Mouse (Mus musculus) liver, embryonic 16.5 days (tissue): Measurements from ENCODE around the gene D230025D16Rik. TPM values are rescaled to one million over a fixed set of nuclear protein-coding genes. Genes with fewer than 3 reads are reported as not detected.

Experiments
- ATAC-seq: fragments of 200-750 bp; cut with Nextera tagmentation; 2 replicates; pipeline ENCODE4 v1.8.0; 2017; ENCODE audit warnings: low read depth, mild to moderate bottlenecking, moderate number of reproducible peaks, moderate library complexity
- H3K27ac ChIP-seq: fragments of 300-500 bp; sonication (generic); 2 replicates; pipeline ENCODE4 v1.5.1; 2014; ENCODE audit warnings: mild to moderate bottlenecking, low read length
- H3K27me3 ChIP-seq: fragments of 300-500 bp; sonication (generic); 2 replicates; pipeline ENCODE4 v1.6.1; 2014; ENCODE audit warnings: low read depth, low read length, mixed read lengths; ENCODE audit not compliant: control insufficient read depth, insufficient read depth
- H3K36me3 ChIP-seq: fragments of 300-500 bp; sonication (generic); 2 replicates; pipeline ENCODE4 v1.6.1; 2014; ENCODE audit warnings: mild to moderate bottlenecking; ENCODE audit not compliant: control insufficient read depth, insufficient read depth
- H3K4me1 ChIP-seq: fragments of 300-500 bp; sonication (generic); 2 replicates; pipeline ENCODE4 v1.6.1; 2014; ENCODE audit warnings: low read depth, low read length, mixed read lengths; ENCODE audit not compliant: control insufficient read depth
- H3K4me2 ChIP-seq: fragments of 300-500 bp; sonication (generic); 2 replicates; pipeline ENCODE4 v1.6.1; 2014; ENCODE audit warnings: low read depth, low read length, mixed read lengths
- H3K4me3 ChIP-seq: fragments of 300-500 bp; sonication (generic); 2 replicates; pipeline ENCODE4 v1.5.1; 2014; ENCODE audit warnings: low read depth, mild to moderate bottlenecking, low read length
- H3K9ac ChIP-seq: fragments of 300-500 bp; sonication (generic); 2 replicates; pipeline ENCODE4 v1.6.1; 2014; ENCODE audit warnings: low read depth, low read length
- H3K9me3 ChIP-seq: fragments of 300-500 bp; sonication (generic); replicated peaks from 2 replicates; pipeline ENCODE4 v1.6.1; 2016; ENCODE audit warnings: low read length; ENCODE audit not compliant: control insufficient read depth
- whole genome bisulfite sequencing: fragments of 180-500 bp; shearing (Covaris S2); extraction: QIAGEN DNeasy Blood & Tissue Kit; methylation state at CpG from one replicate; pipeline ENCODE4 v1.1.7; 2014; ENCODE audit not compliant: insufficient replicate concordance; 5-methylcytosine and 5-hydroxymethylcytosine counted together
- polyA plus RNA-seq: library from polyadenylated mRNA; unstranded; fragments of >200 nt; fragmentation: Nextera tagmentation; extraction: Ambion mirVana; gene quantifications from 2 replicates; pipeline ENCODE4 v1.2.1, GENCODE M21; 2015

Gene D230025D16Rik
- polyA plus RNA-seq, 1 experiment from 2014 or later, result 19.7 TPM

- WGBS, result 80% methylated on average over 7 of the region's 7 CpGs
- Histone ChIP-seq H3K27ac (no peak overlapping the region), H3K36me3 (no peaks in the 10 kb centered on the region), H3K27me3 (peaks cover 15% of the 10 kb centered on the region), H3K4me3 (no peak overlapping the region), H3K4me1 (peaks cover 30% of the 10 kb centered on the region), H3K4me2 (no peak overlapping the region), H3K9me3 (no peaks in the 10 kb centered on the region), H3K9ac (no peak overlapping the region)
- no peak for ATAC-seq
These were observed 67.5 kb downstream of the D230025D16Rik start for GRCm38 (mm10) chr8:105292471-105292870.

- Histone ChIP-seq H3K27ac (no peak overlapping the region), H3K9ac (no peak overlapping the region), H3K4me1 (peaks cover 30% of the 10 kb centered on the region), H3K4me2 (no peak overlapping the region), H3K4me3 (no peak overlapping the region), H3K36me3 (no peaks in the 10 kb centered on the region), H3K27me3 (peaks cover 15% of the 10 kb centered on the region), H3K9me3 (no peaks in the 10 kb centered on the region)
- 83% methylated on average over 19 of the region's 19 CpGs for WGBS
- no peak for ATAC-seq
These were observed 68.5 kb downstream of the D230025D16Rik start for GRCm38 (mm10) chr8:105293405-105293804.

- 71% methylated on average over 9 of the region's 9 CpGs for WGBS
- H3K4me3 ChIP-seq, result peak overlapping the region; percentile 0; the same call in 1 of the 2 replicates
- no peak overlapping the region for H3K27ac ChIP-seq
- peaks cover 11% of the 10 kb centered on the region for H3K27me3 ChIP-seq
- H3K9me3 ChIP-seq, result no peaks in the 10 kb centered on the region
- H3K9ac ChIP-seq, result no peak overlapping the region
- peaks cover 4% of the 10 kb centered on the region; the same call in 1 of the 2 replicates for H3K36me3 ChIP-seq
- peaks cover 27% of the 10 kb centered on the region for H3K4me1 ChIP-seq
- no peak overlapping the region for H3K4me2 ChIP-seq
- no peak for ATAC-seq
These were observed 69.8 kb downstream of the D230025D16Rik start for GRCm38 (mm10) chr8:105294776-105295175.

GRCm38 (mm10) chr8:105295256-105295655, 70.3 kb downstream of the D230025D16Rik start:
- ATAC-seq, result no peak
- H3K4me1 ChIP-seq, result peaks cover 23% of the 10 kb centered on the region
- peaks cover 6% of the 10 kb centered on the region for H3K36me3 ChIP-seq
- H3K4me2 ChIP-seq, result no peak overlapping the region
- 60% methylated on average over 11 of the region's 11 CpGs for WGBS
- H3K27me3 ChIP-seq, result peaks cover 6% of the 10 kb centered on the region
- H3K4me3 ChIP-seq, result peak overlapping the region; percentile 0; the same call in 1 of the 2 replicates
- H3K9me3 ChIP-seq, result no peaks in the 10 kb centered on the region
- no peak overlapping the region for H3K9ac ChIP-seq
- no peak overlapping the region for H3K27ac ChIP-seq

GRCm38 (mm10) chr8:105295895-105296573, 71.1 kb downstream of the D230025D16Rik start, which contains the start of gene Exoc3l:
Exoc3l (minus strand) TSS chr8:105296101.
- H3K9me3 ChIP-seq, result no peaks in the 10 kb centered on the region
- no peaks in the 10 kb centered on the region for H3K27me3 ChIP-seq
- H3K36me3 ChIP-seq, result peaks cover 13% of the 10 kb centered on the region
- H3K4me2 ChIP-seq, result peak within 1 kb of the TSS; percentile 80
- H3K4me3 ChIP-seq, result peak within 1 kb of the TSS; percentile 97
- no peak for ATAC-seq
- peak within 1 kb of the TSS; percentile 98 for H3K9ac ChIP-seq
- peak within 1 kb of the TSS; percentile 86 for H3K27ac ChIP-seq
- 23% methylated on average over 11 of the region's 11 CpGs for WGBS
- peaks cover 19% of the 10 kb centered on the region for H3K4me1 ChIP-seq

- peaks cover 28% of the 10 kb centered on the region for H3K4me1 ChIP-seq
- under 1% methylated on average over 52 of the region's 58 CpGs for WGBS
- H3K36me3 ChIP-seq, result peaks cover 29% of the 10 kb centered on the region
These were observed 72.7 kb downstream of the D230025D16Rik start, which contains the start of gene E2f4 for GRCm38 (mm10) chr8:105297511-105298192. E2f4 (plus strand) TSS chr8:105297663.

GRCm38 (mm10) chr8:105298351-105299252, 73.7 kb downstream of the D230025D16Rik start:
- Histone ChIP-seq H3K36me3 (peaks cover 37% of the 10 kb centered on the region), H3K9me3 (no peaks in the 10 kb centered on the region), H3K4me2 (peak overlapping the region; percentile 80), H3K27me3 (no peaks in the 10 kb centered on the region), H3K9ac (peak overlapping the region; percentile 98), H3K27ac (peak overlapping the region; percentile 86), H3K4me3 (peak overlapping the region; percentile 97), H3K4me1 (peaks cover 38% of the 10 kb centered on the region)
- 18% methylated on average over 18 of the region's 18 CpGs for WGBS
- 0 out of 2 replicates have a peak, but pooled peaks have one; percentile 4 for ATAC-seq

More at GRCm38 (mm10) chr8:105297511-105298192, 72.7 kb downstream of the D230025D16Rik start, which contains the start of gene E2f4:
- peak; percentile 66 for ATAC-seq
- peak within 1 kb of the TSS; percentile 86 for H3K27ac ChIP-seq
- no peaks in the 10 kb centered on the region for H3K9me3 ChIP-seq
- H3K4me2 ChIP-seq, result peak within 1 kb of the TSS; percentile 80
- no peaks in the 10 kb centered on the region for H3K27me3 ChIP-seq
- peak within 1 kb of the TSS; percentile 98 for H3K9ac ChIP-seq
- peak within 1 kb of the TSS; percentile 97 for H3K4me3 ChIP-seq

- H3K27ac ChIP-seq, result peak overlapping the region; percentile 86
- peak; percentile 94 for ATAC-seq
- peaks cover 51% of the 10 kb centered on the region for H3K4me1 ChIP-seq
- peaks cover 50% of the 10 kb centered on the region for H3K36me3 ChIP-seq
- H3K9ac ChIP-seq, result peak overlapping the region; percentile 98
- WGBS, result 30% methylated on average over 8 of the region's 8 CpGs
- H3K9me3 ChIP-seq, result no peaks in the 10 kb centered on the region
- H3K4me2 ChIP-seq, result peak overlapping the region; percentile 83
- no peaks in the 10 kb centered on the region for H3K27me3 ChIP-seq
- peak overlapping the region; percentile 97 for H3K4me3 ChIP-seq
These were observed 75.0 kb downstream of the D230025D16Rik start for GRCm38 (mm10) chr8:105299962-105300361.
